Mouse (Mus musculus) thymus, adult 2 months (tissue): ENCODE measurements around the gene Cmtm2b.
"Not testable (repeated sequence)": the region's sequence is repeated elsewhere in the genome, so short reads cannot be mapped to it uniquely, and the experiment has no call there.

Source experiments
- CTCF ChIP-seq: fragments of 200-500 bp; IDR thresholded peaks from 2 replicates; pipeline ENCODE4 v1.5.1; 2012; ENCODE audit warnings: mild to moderate bottlenecking, control low read depth, low read length, moderate library complexity, borderline replicate concordance; ENCODE audit not compliant: control insufficient read depth, poor library complexity, insufficient read depth; ENCODE audit errors: extremely low read depth
- POLR2A ChIP-seq: fragments of 200-500 bp; IDR thresholded peaks from 2 replicates; pipeline ENCODE4 v1.6.1; 2012; ENCODE audit warnings: mild to moderate bottlenecking, low read length, control low read depth, moderate library complexity; ENCODE audit not compliant: control insufficient read depth, poor library complexity, insufficient read depth; ENCODE audit errors: extremely low read depth

DNA sequence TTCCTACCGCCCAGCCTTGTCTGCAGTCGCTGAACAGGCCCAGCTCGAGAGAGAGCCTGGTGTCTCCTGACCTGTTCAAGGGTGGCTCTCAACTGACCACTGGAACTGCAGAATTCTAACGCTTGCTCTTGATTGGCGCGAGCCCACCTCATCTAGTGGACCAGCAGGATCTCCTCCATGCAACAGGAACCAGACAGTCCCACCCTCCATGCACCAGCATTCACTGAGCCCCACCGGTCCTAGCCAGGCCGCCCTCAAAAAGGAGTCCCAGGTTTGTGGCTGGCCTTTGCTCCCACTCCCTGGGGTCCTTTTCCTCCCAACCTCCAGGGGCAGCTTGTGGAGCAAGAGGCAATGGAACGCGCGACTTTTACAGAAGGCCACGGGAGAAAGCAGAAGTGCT, 28.9 kb upstream of the Cmtm2b start, which contains the start of gene Cmtm2a:
- not testable (repeated sequence) for TF ChIP-seq CTCF, POLR2A
